Mouse (Mus musculus) intestine, postnatal 0 days (tissue): ENCODE data around the gene Ribc1. TPM values are rescaled to one million over a fixed set of nuclear protein-coding genes. Genes with fewer than 3 reads are reported as not detected.

Experiments used
- ATAC-seq: fragments of 200-750 bp; cut with Nextera tagmentation; 2 replicates; pipeline ENCODE4 v1.8.0; 2017; ENCODE audit warnings: mild to moderate bottlenecking, moderate TSS enrichment, moderate library complexity
- H3K27ac ChIP-seq: fragments of 300-500 bp; sonication (generic); 2 replicates; pipeline ENCODE4 v1.5.1; 2014; ENCODE audit warnings: mild to moderate bottlenecking, low read depth, low read length, moderate library complexity
- H3K27me3 ChIP-seq: fragments of 300-500 bp; sonication (generic); replicated peaks from 2 replicates; pipeline ENCODE4 v1.6.1; 2014; ENCODE audit warnings: low read length, mixed read lengths; ENCODE audit not compliant: control insufficient read depth, insufficient read depth
- H3K36me3 ChIP-seq: fragments of 300-500 bp; sonication (generic); 2 replicates; pipeline ENCODE4 v1.6.1; 2014; ENCODE audit warnings: mild to moderate bottlenecking, moderate library complexity; ENCODE audit not compliant: control insufficient read depth, insufficient read depth
- H3K4me1 ChIP-seq: fragments of 300-500 bp; sonication (generic); replicated peaks from 2 replicates; pipeline ENCODE4 v1.6.1; 2014; ENCODE audit warnings: antibody characterized with exemption, low read length, mixed read lengths; ENCODE audit not compliant: control insufficient read depth, insufficient read depth
- H3K4me2 ChIP-seq: fragments of 300-500 bp; sonication (generic); replicated peaks from 2 replicates; pipeline ENCODE4 v1.6.1; 2014; ENCODE audit warnings: low read depth, mild to moderate bottlenecking, moderate library complexity
- H3K4me3 ChIP-seq: fragments of 300-500 bp; sonication (generic); 2 replicates; pipeline ENCODE4 v1.5.1; 2014; ENCODE audit warnings: low read depth, low read length
- H3K9ac ChIP-seq: fragments of 300-500 bp; sonication (generic); 2 replicates; pipeline ENCODE4 v1.6.1; 2014; ENCODE audit warnings: mild to moderate bottlenecking, low read depth, low read length
- H3K9me3 ChIP-seq: fragments of 300-500 bp; sonication (generic); 2 replicates; pipeline ENCODE4 v1.6.1; 2016; ENCODE audit warnings: mixed run types; ENCODE audit not compliant: control insufficient read depth
- CTCF ChIP-seq: sonication (generic); IDR thresholded peaks from 2 replicates; pipeline ENCODE4 v1.5.1; 2016; ENCODE audit warnings: low read depth, mild to moderate bottlenecking, control low read depth, antibody characterized with exemption, moderate library complexity
- WGBS: fragments of 180-500 bp; shearing (Covaris S2); extraction: QIAGEN DNeasy Blood & Tissue Kit; methylation state at CpG from one replicate; pipeline ENCODE4 v1.1.7; 2014; 5-methylcytosine and 5-hydroxymethylcytosine counted together
- polyA plus RNA-seq: library from polyadenylated mRNA; unstranded; fragments of >200 nt; fragmentation: Nextera tagmentation; extraction: Ambion mirVana; gene quantifications from 2 replicates; pipeline ENCODE4 v1.2.1, GENCODE M21; 2015

Ribc1 gene
- 2.1 and 2.4 TPM in 2 replicates for polyA plus RNA-seq

DNA sequence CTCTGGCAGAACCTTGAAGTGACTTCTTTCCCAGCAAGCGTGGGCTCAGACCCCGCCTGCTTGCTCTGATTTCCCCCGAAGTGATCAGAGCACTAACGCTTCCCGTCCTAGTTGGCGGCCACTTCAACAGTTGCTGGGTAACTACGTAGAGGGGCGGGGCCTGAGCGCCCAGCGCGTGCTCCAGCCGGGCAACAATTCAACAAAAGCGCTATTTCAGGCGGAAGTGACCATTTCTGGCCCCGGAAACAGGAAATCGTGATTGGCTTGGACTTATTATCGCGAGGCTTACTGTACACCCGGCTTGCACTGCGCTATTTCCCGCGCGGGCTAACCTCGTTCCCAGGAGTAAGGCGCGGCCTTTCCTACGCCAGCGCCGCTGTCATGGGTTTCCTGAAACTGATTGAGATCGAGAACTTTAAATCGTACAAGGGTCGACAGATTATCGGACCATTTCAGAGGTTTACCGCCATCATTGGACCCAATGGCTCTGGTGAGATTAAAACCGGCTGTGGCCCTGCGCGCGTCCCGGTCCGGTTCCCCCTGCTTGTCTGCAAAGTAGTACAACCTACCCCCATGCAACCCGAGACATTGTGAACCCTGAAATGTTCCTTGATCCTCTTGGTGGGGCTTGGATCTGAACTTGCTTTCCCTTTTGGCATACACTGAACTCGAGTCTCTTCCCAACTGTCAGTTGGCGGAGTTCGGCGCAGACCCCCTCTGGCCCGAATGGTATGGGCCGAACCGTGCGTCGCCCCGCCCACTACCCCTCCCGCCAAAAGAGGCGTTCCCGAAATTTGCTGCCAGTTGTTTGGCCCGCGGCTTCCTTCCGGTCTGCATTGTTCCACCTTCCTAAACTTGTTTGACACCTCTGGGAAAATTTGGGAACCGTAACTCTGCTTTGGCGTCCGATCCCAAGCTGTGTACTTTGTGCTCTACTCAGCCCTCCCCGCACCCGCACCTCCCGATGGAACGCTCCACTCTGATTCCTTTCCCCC lies at the start of gene Ribc1, which contains the start of gene Smc1a:
Ribc1 (minus strand) TSS at position 145 of the 995 bp plus-strand sequence.
Smc1a (plus strand) TSS at position 278 of the 995 bp plus-strand sequence.
- Histone ChIP-seq H3K27ac (peak within 1 kb of the TSS; percentile 75), H3K9me3 (no peaks in the 10 kb centered on the region), H3K4me3 (peak within 1 kb of the TSS; percentile 56), H3K9ac (peak within 1 kb of the TSS; percentile 56), H3K36me3 (no peaks in the 10 kb centered on the region), H3K4me2 (peak within 1 kb of the TSS; percentile 70), H3K27me3 (no peaks in the 10 kb centered on the region; the same call in 1 of the 2 replicates), H3K4me1 (no peaks in the 10 kb centered on the region)
- 21% methylated on average over 64 of the region's 64 CpGs for WGBS
- TF ChIP-seq CTCF: no peak
- ATAC-seq: peak; percentile 99

DNA sequence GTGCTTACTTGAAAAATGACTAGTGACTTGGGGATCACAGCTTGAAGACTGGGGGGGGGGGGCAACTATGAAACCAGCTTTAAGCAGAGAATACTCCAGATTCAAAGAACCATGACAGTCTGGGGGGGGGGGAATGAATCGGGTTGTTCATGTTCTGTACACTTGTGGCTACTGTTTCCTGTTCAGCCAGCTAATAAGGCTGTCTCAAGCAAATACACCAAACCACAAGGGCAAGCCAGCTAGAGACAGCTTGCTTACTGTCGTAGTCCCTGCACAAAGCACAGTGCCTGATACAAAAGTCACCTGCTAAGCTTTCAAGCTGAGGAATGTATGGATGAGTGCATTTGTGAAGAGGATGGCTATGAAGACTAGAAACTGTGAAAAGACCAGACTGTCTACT lies 49.6 kb upstream of the Ribc1 start:
- no peak for TF ChIP-seq CTCF
- Histone ChIP-seq H3K9me3 (no peaks in the 10 kb centered on the region), H3K27ac (no peak overlapping the region), H3K9ac (no peak overlapping the region), H3K4me2 (no peak overlapping the region), H3K36me3 (no peaks in the 10 kb centered on the region; the same call in 1 of the 2 replicates), H3K4me1 (no peaks in the 10 kb centered on the region), H3K27me3 (0 out of 2 replicates have a peak, but pooled peaks cover 2% of the 10 kb centered on the region), H3K4me3 (no peak overlapping the region)
- WGBS: 84% methylated on average over 2 of the region's 2 CpGs
- ATAC-seq: no peak

DNA sequence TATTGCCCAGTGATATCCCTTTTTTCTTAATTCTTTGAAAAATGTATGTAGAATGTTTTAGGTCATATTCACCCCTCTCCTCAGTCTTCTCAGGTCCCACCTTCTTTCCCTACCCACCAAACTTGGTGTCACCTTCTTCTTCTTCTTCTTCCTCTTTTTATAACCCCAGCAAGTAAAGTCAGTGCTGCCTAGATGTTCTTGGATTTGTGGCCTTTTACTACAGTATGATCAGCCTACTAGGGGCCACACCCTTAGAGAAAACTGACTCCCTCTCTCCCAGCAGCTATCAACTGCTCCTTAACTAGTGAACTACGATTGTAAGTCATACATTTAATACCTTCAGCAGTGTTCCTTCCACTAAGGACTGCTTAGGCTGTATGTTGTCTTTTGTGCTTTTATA lies 38.0 kb upstream of the Ribc1 start:
- Histone ChIP-seq H3K27me3 (no peaks in the 10 kb centered on the region), H3K9ac (no peak overlapping the region), H3K4me2 (no peak overlapping the region), H3K4me1 (no peaks in the 10 kb centered on the region), H3K36me3 (peaks cover 19% of the 10 kb centered on the region; the same call in 1 of the 2 replicates), H3K27ac (no peak overlapping the region), H3K9me3 (no peaks in the 10 kb centered on the region), H3K4me3 (no peak overlapping the region)
- ATAC-seq: no peak
- no peak for TF ChIP-seq CTCF
- WGBS: 62% methylated on average over 1 of the region's 1 CpGs

DNA sequence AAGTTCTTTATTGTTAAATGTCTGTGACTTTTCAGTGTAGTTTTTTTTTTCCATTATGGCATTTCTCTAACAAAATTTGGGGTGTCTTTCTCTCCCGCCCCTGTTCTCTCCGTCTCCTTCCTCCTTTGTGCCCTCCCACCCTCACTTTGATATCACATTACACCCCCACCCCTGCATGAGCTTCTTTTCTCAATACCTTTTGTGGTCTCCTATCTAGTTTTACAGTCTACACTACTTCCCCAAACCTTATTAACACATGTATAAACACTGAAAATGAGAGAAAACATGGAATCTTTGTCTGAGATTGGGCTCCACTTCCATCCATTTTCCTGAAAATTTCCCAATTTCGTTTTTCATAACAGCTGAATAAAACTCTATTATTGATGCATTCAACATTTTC lies 36.5 kb upstream of the Ribc1 start:
- no peaks in the 10 kb centered on the region for H3K27me3 ChIP-seq
- 0 out of 2 replicates have a peak, but pooled peaks cover 7% of the 10 kb centered on the region for H3K36me3 ChIP-seq
- H3K9ac ChIP-seq: no peak overlapping the region
- no peak for ATAC-seq
- no peak overlapping the region for H3K27ac ChIP-seq
- H3K4me2 ChIP-seq: no peak overlapping the region
- H3K4me1 ChIP-seq: no peaks in the 10 kb centered on the region
- TF ChIP-seq CTCF: no peak
- 78% methylated on average over 3 of the region's 3 CpGs for WGBS
- no peak overlapping the region for H3K4me3 ChIP-seq
- no peaks in the 10 kb centered on the region for H3K9me3 ChIP-seq

DNA sequence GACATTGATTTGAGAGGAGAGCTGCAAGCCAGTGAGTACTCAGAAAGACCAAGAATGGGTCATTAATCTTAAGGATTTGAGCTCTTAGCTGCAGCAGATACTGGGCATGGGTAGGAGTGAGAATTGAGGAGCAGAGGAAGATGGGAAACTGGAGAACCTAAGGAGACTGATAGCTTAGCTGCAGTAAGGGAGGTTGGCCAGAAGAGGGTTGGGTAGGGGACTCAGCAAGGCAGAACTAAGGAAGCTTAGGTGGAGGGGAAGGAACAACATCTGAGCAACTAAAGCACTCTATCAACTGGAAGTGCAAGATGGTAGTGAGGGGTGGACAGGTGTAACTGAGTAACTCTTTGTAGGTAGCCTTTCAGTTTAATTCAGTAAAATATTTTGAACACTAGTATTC lies 31.1 kb upstream of the Ribc1 start:
- ATAC-seq: no peak
- peak; percentile 33; the same call in 1 of the 2 replicates for TF ChIP-seq CTCF
- H3K9me3 ChIP-seq: no peaks in the 10 kb centered on the region

DNA sequence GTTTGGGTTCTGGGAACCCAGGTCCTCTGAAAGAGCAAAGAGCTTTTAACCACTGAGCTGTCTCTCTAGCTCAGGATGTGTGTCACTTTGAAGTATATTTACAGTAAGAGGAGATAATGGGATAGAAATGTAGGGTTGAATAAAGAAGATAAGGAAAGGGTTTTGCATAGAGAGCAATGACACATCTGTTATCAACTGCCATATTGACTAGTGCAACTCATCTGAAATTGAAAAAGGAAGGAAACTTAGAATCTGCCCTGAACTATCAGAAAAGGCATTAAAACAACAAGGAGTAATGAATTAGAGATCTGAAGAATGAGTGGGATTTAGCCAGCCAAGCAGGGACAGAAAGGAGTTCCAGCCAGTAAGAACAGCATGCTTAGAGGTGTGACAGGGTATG lies 23.8 kb upstream of the Ribc1 start:
- ATAC-seq: no peak
- no peak overlapping the region for H3K4me2 ChIP-seq
- TF ChIP-seq CTCF: no peak

More for the DNA sequence above, 31.1 kb upstream of the Ribc1 start:
- peaks cover 7% of the 10 kb centered on the region; the same call in 1 of the 2 replicates for H3K36me3 ChIP-seq
- H3K9ac ChIP-seq: no peak overlapping the region
- no peak overlapping the region for H3K4me2 ChIP-seq
- no peaks in the 10 kb centered on the region for H3K27me3 ChIP-seq
- H3K4me3 ChIP-seq: no peak overlapping the region
- no peaks in the 10 kb centered on the region for H3K4me1 ChIP-seq
- no peak overlapping the region for H3K27ac ChIP-seq

More for the DNA sequence above, 23.8 kb upstream of the Ribc1 start:
- Histone ChIP-seq H3K27me3 (no peaks in the 10 kb centered on the region), H3K9me3 (no peaks in the 10 kb centered on the region), H3K4me1 (no peaks in the 10 kb centered on the region), H3K27ac (no peak overlapping the region), H3K9ac (no peak overlapping the region), H3K36me3 (peaks cover 4% of the 10 kb centered on the region), H3K4me3 (no peak overlapping the region)
